Mouse (Mus musculus) macrophage (primary cell): ENCODE data around the gene Rsc1a1. TPM values are rescaled to one million over a fixed set of nuclear protein-coding genes. Genes with fewer than 3 reads are reported as not detected.

Experiments used
- polyA plus RNA-seq: library from polyadenylated mRNA; stranded (reverse); fragments of 250-400 nt; gene quantifications from 3 replicates; pipeline ENCODE4 v1.2.4, GENCODE M21; 2018; ENCODE audit warnings: inconsistent platforms

Rsc1a1 gene
- polyA plus RNA-seq, 1 experiment from 2014 or later = not detected

Other genes starting within 250 kb of the Rsc1a1 start
- not detected in 3 replicates for gene Srarp, start 249.5 kb downstream of the Rsc1a1 start, polyA plus RNA-seq
- 10.7 to 11.7 TPM (median 11.6 TPM) in 3 replicates for gene Zbtb17, start 240.9 kb downstream of the Rsc1a1 start, polyA plus RNA-seq
- 18.2 to 31.4 TPM (median 19.2 TPM) in 3 replicates for gene Spen, start 147.0 kb downstream of the Rsc1a1 start, polyA plus RNA-seq
- 107 to 177 TPM (median 134 TPM) in 3 replicates for gene Fblim1, start 79.5 kb downstream of the Rsc1a1 start, polyA plus RNA-seq
- 1.3 to 4.5 TPM (median 2.7 TPM) in 3 replicates for gene Tmem82, start 67.0 kb downstream of the Rsc1a1 start, polyA plus RNA-seq
- 0.09 to 0.17 TPM in 2 of 3 replicates, not detected in the other for gene Slc25a34, start 61.8 kb downstream of the Rsc1a1 start, polyA plus RNA-seq
- 44.8 to 76.0 TPM (median 74.2 TPM) in 3 replicates for gene Plekhm2, start 20.7 kb downstream of the Rsc1a1 start, polyA plus RNA-seq
- 32.2 to 37.7 TPM (median 33.4 TPM) in 3 replicates for gene Ddi2, start 37.8 kb upstream of the Rsc1a1 start, polyA plus RNA-seq
- not detected in 3 replicates for gene Agmat, start 61.1 kb upstream of the Rsc1a1 start, polyA plus RNA-seq
- gene Dnajc16, start 105.3 kb upstream of the Rsc1a1 start, polyA plus RNA-seq = 10.2 to 13.9 TPM (median 12.2 TPM) in 3 replicates
- gene Casp9, start 108.0 kb upstream of the Rsc1a1 start, polyA plus RNA-seq = 16.4 to 31.0 TPM (median 27.3 TPM) in 3 replicates
- not detected in 3 replicates for gene Cela2a, start 140.6 kb upstream of the Rsc1a1 start, polyA plus RNA-seq
- gene Ctrc, start 160.8 kb upstream of the Rsc1a1 start, polyA plus RNA-seq = not detected in 3 replicates
- gene Efhd2, start 189.3 kb upstream of the Rsc1a1 start, polyA plus RNA-seq = 472 to 767 TPM (median 504 TPM) in 3 replicates